8 mouse cellular contexts compared by ENCODE assay signal in the genomic region with DNA sequence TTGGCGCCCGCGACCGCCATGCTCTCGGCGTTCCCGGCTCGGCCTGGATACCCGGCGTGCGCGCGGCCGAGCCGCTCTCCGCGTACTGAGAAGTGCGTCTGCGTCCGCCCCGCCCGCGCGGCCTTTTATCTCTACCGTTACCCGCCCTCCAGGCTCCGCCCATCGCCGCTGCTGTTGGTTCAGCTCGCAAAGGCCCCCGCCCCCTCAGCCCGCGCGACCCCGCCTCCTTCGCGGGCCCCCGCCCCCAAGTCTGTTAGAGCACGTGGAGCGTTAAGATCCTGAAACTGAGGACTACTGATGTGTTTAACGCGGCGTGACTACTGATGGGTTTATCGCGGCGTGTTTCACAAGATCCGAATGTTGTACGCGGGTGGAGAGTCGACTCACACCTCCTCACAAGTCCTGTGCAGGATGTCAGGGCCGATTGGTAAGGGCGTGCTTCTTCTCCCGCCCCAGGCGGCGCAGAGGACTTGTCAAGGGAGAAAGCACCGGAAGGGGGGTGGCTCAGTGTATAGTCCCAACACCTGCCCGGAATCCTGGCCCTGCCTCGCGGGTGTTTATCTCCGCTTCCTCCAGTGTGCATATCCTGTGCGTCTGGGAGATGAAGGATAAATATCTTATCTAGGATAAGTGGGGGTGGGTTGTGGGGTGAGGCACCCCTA. TPM values are rescaled to one million over a fixed set of nuclear protein-coding genes. Genes with fewer than 3 reads are reported as not detected.
DNase-seq lines count a peak whose midpoint lies in the region; ATAC-seq and TF ChIP-seq lines count a peak whose summit lies in the region.

TSS of gene Slc7a5 (minus strand) at position 108 of the 662 bp plus-strand sequence.

- H3K27ac ChIP-seq in heart, embryonic 12.5 days (ENCODE audit: poor library complexity, severe bottlenecking), result no peak within 1 kb of the TSS
- H3K27ac ChIP-seq in kidney, postnatal 0 days, result no peak within 1 kb of the TSS
- H3K27ac ChIP-seq in liver, embryonic 11.5 days (ENCODE audit: low read depth, low read length), result 0 out of 2 replicates have a peak within 1 kb of the TSS, but pooled peaks have one; percentile 36
- no peak within 1 kb of the TSS for H3K27ac ChIP-seq in stomach, embryonic 14.5 days (ENCODE audit: low read length)

- peaks cover 47% of the 10 kb centered on the region for H3K79me2 ChIP-seq in C2C12 (ENCODE audit: control insufficient read depth, insufficient read depth)

- peak within 1 kb of the TSS; percentile 86 for H3K9ac ChIP-seq in heart, embryonic 12.5 days
- H3K9ac ChIP-seq in kidney, postnatal 0 days (ENCODE audit: low read depth, low read length), result peak within 1 kb of the TSS; percentile 67
- peak within 1 kb of the TSS; percentile 68 for H3K9ac ChIP-seq in liver, embryonic 11.5 days (ENCODE audit: low read depth, low read length)
- H3K9ac ChIP-seq in stomach, embryonic 14.5 days (replicated peaks; ENCODE audit: low read depth, low read length), result peak within 1 kb of the TSS; percentile 43

- no peaks in the 10 kb centered on the region for H3K9me3 ChIP-seq in erythroblast, embryonic 14.5 days (ENCODE audit: control insufficient read depth, low read length)
- H3K9me3 ChIP-seq in heart, embryonic 12.5 days (replicated peaks), result no peaks in the 10 kb centered on the region
- H3K9me3 ChIP-seq in kidney, postnatal 0 days (replicated peaks; ENCODE audit: low read length), result no peaks in the 10 kb centered on the region
- H3K9me3 ChIP-seq in liver, embryonic 11.5 days (ENCODE audit: control insufficient read depth, low read length), result no peaks in the 10 kb centered on the region
- no peaks in the 10 kb centered on the region for H3K9me3 ChIP-seq in stomach, embryonic 14.5 days (ENCODE audit: control insufficient read depth, low read depth, low read length)

- peak within 1 kb of the TSS; percentile 61 for H3ac ChIP-seq in C2C12 (ENCODE audit: control insufficient read depth, insufficient read length, low read depth)

- H3K36me3 ChIP-seq in C2C12 (ENCODE audit: control insufficient read depth, insufficient read depth), result no peaks in the 10 kb centered on the region
- H3K36me3 ChIP-seq in erythroblast, embryonic 14.5 days (ENCODE audit: control insufficient read depth), result peaks cover 36% of the 10 kb centered on the region
- no peaks in the 10 kb centered on the region for H3K36me3 ChIP-seq in heart, embryonic 12.5 days
- no peaks in the 10 kb centered on the region for H3K36me3 ChIP-seq in kidney, postnatal 0 days (ENCODE audit: insufficient read depth, low read length)
- H3K36me3 ChIP-seq in liver, embryonic 11.5 days (ENCODE audit: control insufficient read depth, insufficient read depth, low read length), result no peaks in the 10 kb centered on the region
- H3K36me3 ChIP-seq in stomach, embryonic 14.5 days (ENCODE audit: control insufficient read depth, insufficient read depth, low read length), result no peaks in the 10 kb centered on the region

- peak; percentile 95 for TF ChIP-seq POLR2A in brain, embryonic 14.5 days (IDR thresholded peaks at IDR 0.05; ENCODE audit: borderline replicate concordance, extremely low read depth, insufficient read depth, insufficient read length, poor library complexity, severe bottlenecking)

- DNase-seq in brain, embryonic 14.5 days (ENCODE audit: low read depth), result peak; percentile 98
- DNase-seq in kidney, postnatal 0 days (ENCODE audit: low spot score), result peak; percentile 99
- peak; percentile 98 for DNase-seq in liver, embryonic 11.5 days (ENCODE audit: low spot score)
- peak; percentile 98 for DNase-seq in naive thymus-derived CD4-positive, alpha-beta T cell, adult 2 months (ENCODE audit: low read depth)

- peak; percentile 93 for ATAC-seq in heart, embryonic 12.5 days (ENCODE audit: insufficient number of reproducible peaks, low FRiP score)
- peak; percentile 89 for ATAC-seq in kidney, postnatal 0 days (replicated peaks; ENCODE audit: low FRiP score, low read depth)
- peak; percentile 86 for ATAC-seq in liver, embryonic 11.5 days (replicated peaks; ENCODE audit: low FRiP score)
- peak; percentile 92 for ATAC-seq in stomach, embryonic 14.5 days (ENCODE audit: insufficient number of reproducible peaks, insufficient read depth, low FRiP score, low read depth)

- H3K79me3 ChIP-seq in C2C12 (ENCODE audit: low read depth), result peaks cover 37% of the 10 kb centered on the region

- WGBS in heart, embryonic 12.5 days, result under 1% methylated on average over 60 of the region's 61 CpGs
- under 1% methylated on average over 59 of the region's 61 CpGs for WGBS in kidney, postnatal 0 days
- WGBS in liver, embryonic 11.5 days, result under 1% methylated on average over 61 of the region's 61 CpGs
- WGBS in stomach, embryonic 14.5 days, result under 1% methylated on average over 59 of the region's 61 CpGs

- peaks cover 80% of the 10 kb centered on the region for H3K4me1 ChIP-seq in erythroblast, embryonic 14.5 days (ENCODE audit: control insufficient read depth)
- H3K4me1 ChIP-seq in heart, embryonic 12.5 days (replicated peaks), result peaks cover 45% of the 10 kb centered on the region
- H3K4me1 ChIP-seq in kidney, postnatal 0 days (replicated peaks; ENCODE audit: insufficient read depth, low read length), result peaks cover 13% of the 10 kb centered on the region; the same call in 1 of the 2 replicates
- peaks cover 49% of the 10 kb centered on the region for H3K4me1 ChIP-seq in liver, embryonic 11.5 days (replicated peaks; ENCODE audit: control insufficient read depth, insufficient read depth, low read length)
- peaks cover 8% of the 10 kb centered on the region; the same call in 1 of the 2 replicates for H3K4me1 ChIP-seq in stomach, embryonic 14.5 days (ENCODE audit: control insufficient read depth, insufficient read depth, low read length)

- TF ChIP-seq CTCF in C2C12 (IDR thresholded peaks at IDR 0.05; ENCODE audit: control insufficient read depth, insufficient read depth, insufficient read length), result no peak
- no peak for TF ChIP-seq CTCF in brain, embryonic 14.5 days (IDR thresholded peaks at IDR 0.05; ENCODE audit: borderline replicate concordance, extremely low read depth, insufficient read depth, insufficient read length)
- no peak for TF ChIP-seq CTCF in kidney, postnatal 0 days (IDR thresholded peaks at IDR 0.05; ENCODE audit: low read depth)

- peak within 1 kb of the TSS; percentile 99 for H3K4me2 ChIP-seq in heart, embryonic 12.5 days
- peak within 1 kb of the TSS; percentile 100 for H3K4me2 ChIP-seq in kidney, postnatal 0 days (ENCODE audit: low read length)
- H3K4me2 ChIP-seq in liver, embryonic 11.5 days, result peak within 1 kb of the TSS; percentile 81
- H3K4me2 ChIP-seq in stomach, embryonic 14.5 days (replicated peaks; ENCODE audit: low read depth, low read length), result peak within 1 kb of the TSS; percentile 97

- H3K27me3 ChIP-seq in C2C12 (ENCODE audit: control insufficient read depth, insufficient read depth, insufficient read length), result no peaks in the 10 kb centered on the region
- H3K27me3 ChIP-seq in erythroblast, embryonic 14.5 days (ENCODE audit: control insufficient read depth), result no peaks in the 10 kb centered on the region
- H3K27me3 ChIP-seq in heart, embryonic 12.5 days (replicated peaks), result 0 out of 2 replicates have a peak, but pooled peaks cover 4% of the 10 kb centered on the region
- H3K27me3 ChIP-seq in kidney, postnatal 0 days (ENCODE audit: insufficient read depth, low read length), result no peaks in the 10 kb centered on the region
- no peaks in the 10 kb centered on the region for H3K27me3 ChIP-seq in liver, embryonic 11.5 days (replicated peaks; ENCODE audit: control insufficient read depth, insufficient read depth, low read length)
- H3K27me3 ChIP-seq in stomach, embryonic 14.5 days (ENCODE audit: control insufficient read depth, insufficient read depth, low read length), result no peaks in the 10 kb centered on the region

- peak within 1 kb of the TSS; percentile 79 for H3K4me3 ChIP-seq in C2C12 (ENCODE audit: insufficient read depth, poor library complexity, severe bottlenecking)
- peak within 1 kb of the TSS; percentile 100 for H3K4me3 ChIP-seq in erythroblast, embryonic 14.5 days (replicated peaks)
- peak within 1 kb of the TSS; percentile 89 for H3K4me3 ChIP-seq in heart, embryonic 12.5 days
- H3K4me3 ChIP-seq in kidney, postnatal 0 days (replicated peaks; ENCODE audit: low read depth, low read length), result peak within 1 kb of the TSS; percentile 69
- H3K4me3 ChIP-seq in liver, embryonic 11.5 days (ENCODE audit: low read depth, low read length), result peak within 1 kb of the TSS; percentile 80
- peak within 1 kb of the TSS; percentile 79 for H3K4me3 ChIP-seq in stomach, embryonic 14.5 days (ENCODE audit: low read depth, low read length)

TF ChIP-seq in C2C12, 6 proteins besides CTCF, POLR2A, EP300 and RAD21:
- TF ChIP-seq MAX (IDR thresholded peaks at IDR 0.05) (peak; percentile 79), CEBPB (IDR thresholded peaks at IDR 0.05; ENCODE audit: low read depth) (no peak)

RNA-seq across cellular contexts. Expression of gene Slc7a5, which starts in this region (rescaled TPM):
- polyA plus RNA-seq in C2C12 (2012; fragmentation: generic; extraction: Trizol), result 112 TPM
- 98.8 and 113 TPM in 2 replicates for polyA plus RNA-seq in brain, embryonic 14.5 days (2012; rRNA removed)
- 12.4 and 35.9 TPM in 2 replicates for polyA plus RNA-seq in erythroblast, embryonic 14.5 days (2012)
- polyA plus RNA-seq in heart, embryonic 12.5 days (2016; fragmentation: Nextera tagmentation; extraction: Ambion mirVana), result 22.3 and 24.6 TPM in 2 replicates
- 9.2 and 10.2 TPM in 2 replicates for polyA plus RNA-seq in kidney, postnatal 0 days (2015; fragmentation: Nextera tagmentation; extraction: Ambion mirVana)
- polyA plus RNA-seq in liver, embryonic 11.5 days (2014; fragmentation: Nextera tagmentation; extraction: Ambion mirVana), result 58.2 and 61.5 TPM in 2 replicates
- 17.1 and 19.7 TPM in 2 replicates for polyA plus RNA-seq in stomach, embryonic 14.5 days (2014; fragmentation: Nextera tagmentation; extraction: Ambion mirVana)
